Mouse (Mus musculus) layer of hippocampus, adult 2 months (tissue): ENCODE results near the gene Cux2. TPM values are rescaled to one million over a fixed set of nuclear protein-coding genes. Genes with fewer than 3 reads are reported as not detected.

Experiments
- DNase-seq, 2 experiments: peaks; one replicate each; pipeline ENCODE4 v3.0.0; 2022; ENCODE audit warnings: low spot score in 2 of 2
- H3K27ac ChIP-seq: fragments of 200-600 bp; 2 replicates; pipeline ENCODE4 v1.8.1; 2022
- H3K4me3 ChIP-seq: fragments of 200-600 bp; 2 replicates; pipeline ENCODE4 v1.8.1; 2022; ENCODE audit warnings: mild to moderate bottlenecking
- CTCF ChIP-seq: fragments of 200-600 bp; conservative IDR thresholded peaks from 2 replicates; pipeline ENCODE4 v1.8.1; 2022; ENCODE audit warnings: antibody characterized with exemption, mild to moderate bottlenecking, moderate library complexity
- microRNA-seq, 2 experiments: library from miRNA; unstranded; fragments of <30 nt; microRNA quantifications; one replicate each; pipeline ENCODE4 v1.2.0; 2021
- total RNA-seq, 2 experiments: library from RNA; stranded (reverse); gene quantifications; 2 replicates each; pipeline ENCODE4 v1.2.3; 2021

Cux2 gene
- total RNA-seq, 2 experiments from 2014 or later, result 30.0 to 30.9 TPM

DNA sequence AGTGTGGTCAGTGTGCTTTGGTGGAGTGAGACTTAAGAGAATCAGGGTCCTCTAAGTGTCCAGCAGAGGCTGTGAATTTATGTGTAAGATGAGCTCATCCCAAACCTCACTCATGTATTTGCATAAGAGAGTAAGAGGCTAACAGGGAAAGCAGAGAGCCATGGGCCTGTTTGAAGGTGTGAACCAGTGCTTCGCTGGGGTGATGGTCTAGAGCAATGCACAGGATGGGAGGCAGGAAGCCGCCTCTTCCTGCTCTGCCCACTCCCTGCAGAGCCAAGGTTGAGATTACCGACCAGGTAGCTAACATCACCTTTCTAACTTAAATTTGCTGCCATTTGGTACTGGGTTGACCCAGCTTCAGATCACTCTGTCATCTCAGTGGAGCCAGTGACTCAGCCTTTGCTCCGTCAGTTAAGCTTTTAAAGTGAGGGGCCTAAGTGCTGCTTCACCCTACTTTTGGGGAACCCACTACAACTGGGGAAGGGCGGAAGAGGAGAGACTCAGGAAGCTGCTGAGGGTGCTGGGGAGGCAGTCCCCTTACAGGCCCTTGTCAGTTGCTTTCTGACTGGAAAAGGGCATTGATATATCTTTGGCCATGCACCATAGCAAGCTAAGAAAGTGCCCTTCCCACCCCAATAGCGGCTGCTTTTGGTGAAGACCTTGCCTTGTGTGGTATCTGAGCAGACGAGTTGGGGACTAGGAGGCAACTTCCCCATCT, 237.2 kb downstream of the Cux2 start:
- Histone ChIP-seq H3K4me3 (no peak overlapping the region), H3K27ac (peak overlapping the region; percentile 87)
- TF ChIP-seq CTCF, result no peak
- no peak for DNase-seq

DNA sequence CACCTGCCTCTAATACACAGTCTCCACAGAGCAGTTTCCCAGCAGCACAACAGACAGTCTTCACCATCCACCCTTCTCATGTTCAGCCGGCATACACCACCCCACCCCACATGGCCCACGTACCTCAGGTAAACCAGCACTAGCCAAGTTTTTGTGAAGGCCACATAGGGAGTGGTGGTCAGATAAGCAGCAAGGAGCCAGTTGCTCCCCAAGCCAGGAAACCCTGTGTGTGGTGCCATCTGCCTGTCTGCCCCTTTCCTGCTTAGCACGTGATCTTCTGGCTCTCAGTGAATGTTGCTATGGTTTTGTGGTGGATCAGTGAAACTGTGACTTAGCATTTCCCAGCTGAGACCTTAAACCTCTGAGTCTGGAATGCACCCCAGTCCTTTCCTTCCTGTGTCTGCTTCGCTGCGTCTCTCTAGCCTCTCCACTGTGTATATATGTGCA, 238.4 kb downstream of the Cux2 start:
- Histone ChIP-seq H3K27ac (peak overlapping the region; percentile 87), H3K4me3 (no peak overlapping the region)
- no peak for TF ChIP-seq CTCF
- no peak for DNase-seq

DNA sequence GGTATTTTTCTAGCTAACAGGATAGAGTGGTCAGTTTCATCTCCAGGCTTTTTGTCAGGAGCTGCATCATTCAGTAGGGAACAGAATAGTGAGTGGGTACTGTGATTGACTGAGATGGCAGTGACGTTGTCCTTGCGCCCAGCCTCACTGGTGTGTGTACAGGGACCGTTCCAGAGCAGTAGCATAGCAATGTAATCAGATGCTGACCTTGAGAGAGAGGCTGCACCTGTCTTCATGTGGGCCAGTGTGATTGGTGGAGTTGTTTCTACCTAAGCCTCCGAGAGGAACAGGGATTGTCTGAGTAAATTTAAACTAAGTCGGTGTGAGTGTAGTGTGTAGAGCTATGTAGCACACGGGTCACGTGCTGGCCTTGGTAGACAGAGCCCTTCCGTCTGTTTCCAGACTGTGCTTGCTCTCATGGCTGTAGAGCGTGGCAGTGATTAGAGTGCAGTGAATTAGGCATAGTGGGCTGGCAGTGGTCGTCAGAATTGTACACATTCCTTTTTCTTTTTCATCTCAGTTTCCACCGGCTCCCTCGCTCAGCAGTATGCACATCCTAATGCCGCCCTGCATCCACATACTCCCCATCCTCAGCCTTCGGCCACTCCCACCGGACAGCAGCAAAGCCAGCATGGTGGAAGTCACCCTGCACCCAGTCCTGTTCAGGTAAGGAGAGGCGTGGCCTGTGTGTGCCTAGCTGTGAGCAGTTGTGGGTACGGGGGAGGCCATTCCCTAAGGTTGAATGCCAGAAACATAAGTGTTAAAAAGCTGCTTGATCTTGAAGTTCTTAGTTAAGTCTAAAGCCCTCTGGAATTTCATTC, 239.4 kb downstream of the Cux2 start:
- peak overlapping the region; percentile 87 for H3K27ac ChIP-seq

GRCm38 (mm10) chr5:121809667-121810224, 240.2 kb downstream of the Cux2 start:
- peak overlapping the region; percentile 87 for H3K27ac ChIP-seq
- TF ChIP-seq CTCF, result no peak
- no peak for DNase-seq
- no peak overlapping the region for H3K4me3 ChIP-seq

More for the DNA sequence above, 239.4 kb downstream of the Cux2 start:
- DNase-seq, result no peak
- no peak for TF ChIP-seq CTCF
- H3K4me3 ChIP-seq, result no peak overlapping the region

GRCm38 (mm10) chr5:121808202-121808601, 241.7 kb downstream of the Cux2 start:
- Histone ChIP-seq H3K4me3 (no peak overlapping the region), H3K27ac (peak overlapping the region; percentile 87)
- no peak for DNase-seq
- no peak for TF ChIP-seq CTCF

- Histone ChIP-seq H3K27ac (peak overlapping the region; percentile 87), H3K4me3 (no peak overlapping the region)
- no peak for TF ChIP-seq CTCF
- no peak for DNase-seq
Measured at GRCm38 (mm10) chr5:121807186-121807585, 242.7 kb downstream of the Cux2 start.

Small RNAs within 50 kb of the gene (microRNA-seq; reads per million reads assigned to microRNA genes)
- 4.8 to 5.9 reads per million in 2 experiments for gene Mir7031

Other genes with a start within 250 kb of the Cux2 start
- gene Sh2b3, start 212.5 kb downstream of the Cux2 start, total RNA-seq, result 10 to 100 TPM; 19.9 to 21.6 TPM
- gene Pheta1, start 201.1 kb downstream of the Cux2 start, total RNA-seq, result 1 to 10 TPM; 8.3 to 8.8 TPM
- gene Myl2, start 50.8 kb upstream of the Cux2 start, total RNA-seq, result under 1 TPM in 1 of 2 experiments, not detected in 1; 0.88 TPM
- gene Ccdc63, start 90.7 kb upstream of the Cux2 start, total RNA-seq, result 1 to 10 TPM in 1 of 2 experiments, under 1 TPM in 1; 0.39 to 1.2 TPM
- 100 to 1,000 TPM; 223 to 228 TPM for gene Ppp1cc, start 108.2 kb upstream of the Cux2 start, total RNA-seq
- gene Hvcn1, start 156.7 kb upstream of the Cux2 start, total RNA-seq, result 1 to 10 TPM; 2.6 to 3.0 TPM
- gene Tctn1, start 214.4 kb upstream of the Cux2 start, total RNA-seq, result 10 to 100 TPM; 15.2 TPM
- 10 to 100 TPM; 39.8 to 41.1 TPM for gene Pptc7, start 234.3 kb upstream of the Cux2 start, total RNA-seq